Mouse (Mus musculus) spleen, postnatal 36 days (tissue): ENCODE results near the gene Wfdc5.

Source experiments
- DNase-seq, 2 experiments: peaks; one replicate each; pipeline ENCODE4 v3.0.0; 2022; ENCODE audit warnings: low spot score in 2 of 2, mixed read lengths in 1 of 2

The Wfdc5 gene

DNA sequence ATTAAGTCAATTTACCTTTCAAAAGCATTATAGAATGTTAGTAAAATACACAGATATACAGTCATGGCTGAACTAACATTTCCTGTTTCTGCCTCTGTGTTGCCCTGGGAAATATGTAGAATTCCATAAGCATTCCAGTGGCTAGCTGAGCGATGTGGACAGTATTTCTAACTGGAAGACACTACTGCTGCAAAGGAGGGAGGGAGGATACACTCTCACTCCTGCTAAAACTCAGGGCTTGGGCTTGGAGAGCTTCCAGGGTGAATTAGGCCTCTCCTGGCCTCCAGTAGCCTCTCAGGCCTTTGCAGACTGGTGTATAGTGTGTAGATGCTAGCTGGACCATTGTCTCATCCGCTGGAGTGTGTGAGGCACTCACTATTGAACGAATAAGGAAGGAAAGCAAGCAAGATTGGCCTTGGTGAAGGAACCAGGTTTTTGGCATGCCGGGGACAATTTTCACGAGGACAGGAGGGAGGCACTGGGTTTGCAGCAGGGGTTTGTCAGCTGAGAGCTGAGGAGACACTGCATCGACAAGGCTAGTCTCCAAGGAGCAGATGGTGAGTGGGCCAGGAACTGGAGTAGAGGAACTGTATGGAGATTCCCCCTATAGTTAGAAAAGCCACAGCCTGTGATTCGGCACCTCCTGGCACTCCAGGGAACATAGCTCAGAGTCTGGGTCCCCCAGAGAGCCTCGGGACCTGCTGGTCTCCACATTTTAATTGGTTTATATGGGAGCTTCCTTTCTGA is 7.7 kb downstream of the Wfdc5 start:
- no peak for DNase-seq

DNA sequence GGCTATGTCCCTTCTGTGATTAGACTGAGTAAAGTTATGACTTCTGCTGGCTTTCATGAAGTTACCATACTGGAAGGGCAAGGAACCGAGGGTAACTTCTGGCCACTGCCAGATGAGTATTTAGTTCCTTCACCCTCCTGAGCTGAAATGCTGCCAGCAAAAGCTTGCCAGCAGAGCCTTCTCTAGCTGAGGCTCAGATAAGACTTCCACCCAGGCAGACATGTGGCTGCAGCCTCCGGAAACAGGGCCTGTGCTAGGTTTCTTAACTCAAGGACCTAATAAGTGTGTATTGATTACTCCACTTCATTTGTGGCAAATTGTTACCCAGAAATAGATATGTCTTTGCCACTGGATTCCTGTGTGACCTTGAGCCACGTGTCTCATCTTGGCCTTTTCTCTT is 9.1 kb downstream of the Wfdc5 start:
- DNase-seq, result no peak

DNA sequence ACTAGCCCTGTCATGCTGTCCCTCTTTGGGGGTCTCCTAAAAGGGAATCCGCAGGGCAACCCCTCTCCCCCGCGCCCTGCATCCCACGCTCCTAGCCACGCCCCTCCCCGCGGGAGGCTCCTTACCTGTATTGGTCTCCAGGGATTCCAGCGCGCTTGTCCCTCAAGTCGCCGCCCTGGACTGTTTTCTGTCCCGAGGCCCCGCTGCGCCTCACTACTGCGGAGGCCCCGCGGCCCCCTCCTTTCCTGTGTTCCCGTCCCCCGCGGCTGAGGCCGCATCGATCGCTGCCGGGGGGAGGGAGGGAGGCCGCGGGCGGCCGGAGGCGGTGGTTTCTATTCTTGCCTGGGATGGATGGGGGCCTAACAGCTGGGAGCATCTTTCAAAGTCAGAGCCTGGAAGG is 11.6 kb downstream of the Wfdc5 start, which contains the start of gene Kcns1:
Gene Kcns1, minus strand, starts transcription at position 212 of the 400 bp plus-strand sequence.
- no peak for DNase-seq

DNA sequence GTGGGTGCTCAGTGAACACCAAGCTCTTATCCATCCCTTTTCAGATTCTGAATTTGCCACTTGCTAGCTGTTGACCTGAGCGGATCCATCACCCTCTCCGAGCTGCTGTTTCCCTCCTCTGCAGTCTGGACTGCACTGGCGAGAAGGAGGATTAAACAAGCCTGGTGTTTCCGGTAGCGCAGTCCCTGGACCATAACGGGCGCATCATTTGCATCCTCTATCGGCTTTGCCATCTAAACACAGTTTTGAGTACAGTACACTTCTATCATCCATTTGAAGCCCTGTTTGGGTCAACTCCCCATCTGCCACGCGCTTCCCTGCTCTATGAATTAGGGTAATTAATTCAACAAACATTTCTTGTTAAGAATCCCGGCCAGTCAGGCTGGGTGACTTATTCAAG is 12.2 kb downstream of the Wfdc5 start:
- DNase-seq, result no peak

DNA sequence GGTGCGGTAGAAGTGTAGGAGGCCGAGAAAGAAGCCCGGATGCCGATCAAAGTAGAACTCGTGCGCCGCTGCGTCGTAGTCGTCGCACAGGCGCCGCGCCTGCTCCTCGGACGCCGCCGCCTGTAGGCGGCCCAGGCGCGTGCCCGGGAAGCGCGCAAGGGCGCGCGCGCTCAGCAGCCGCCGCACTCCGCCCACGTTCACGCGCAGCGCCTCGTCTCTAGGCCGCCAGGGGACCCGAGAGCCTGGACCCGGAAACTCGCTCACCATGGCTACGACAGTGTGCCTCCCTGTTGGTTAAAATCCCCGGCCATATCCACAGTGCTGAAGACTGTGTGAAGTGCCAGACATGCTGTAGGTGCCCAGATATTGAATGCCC is 14.0 kb downstream of the Wfdc5 start:
- DNase-seq, result no peak

DNA sequence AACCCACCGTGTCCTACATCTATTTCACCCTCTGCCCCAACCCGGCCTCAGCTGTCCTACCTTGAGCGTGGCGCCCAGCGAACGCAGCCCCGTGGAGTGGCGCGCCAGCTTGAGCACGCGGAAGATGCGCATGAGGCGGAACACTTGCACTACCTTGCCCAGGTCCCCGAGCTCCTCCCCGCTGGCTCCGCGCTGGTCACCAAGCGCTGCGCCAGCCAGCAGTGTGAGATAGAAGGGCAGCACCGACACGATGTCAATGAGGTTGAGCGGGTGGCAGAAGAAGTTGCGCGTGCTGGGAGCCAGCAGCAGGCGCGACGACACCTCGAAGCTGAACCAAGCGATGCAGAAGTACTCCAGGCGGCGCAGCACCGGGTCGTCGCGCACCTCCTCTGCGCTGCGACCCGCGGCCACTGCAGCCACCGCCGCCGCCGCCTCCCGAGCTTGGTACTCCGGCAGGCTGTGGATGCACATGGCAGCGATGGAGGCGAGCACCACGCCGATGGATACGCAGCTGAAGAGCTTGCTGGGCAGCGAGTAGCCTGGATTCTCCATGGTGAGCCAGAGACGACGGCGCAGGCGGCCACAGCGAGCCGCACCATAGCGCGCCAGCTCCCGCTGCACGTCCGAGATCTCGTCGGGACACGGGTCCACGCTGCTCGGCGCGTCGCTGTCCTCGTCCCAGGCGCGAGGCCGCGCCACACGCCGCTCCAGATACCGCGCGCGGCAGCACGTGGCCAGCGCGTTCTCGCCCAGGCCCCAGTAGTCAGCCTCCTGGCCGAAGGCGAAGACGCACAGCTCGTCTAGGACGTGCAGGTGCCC is 14.6 kb downstream of the Wfdc5 start:
- DNase-seq, result no peak

DNA sequence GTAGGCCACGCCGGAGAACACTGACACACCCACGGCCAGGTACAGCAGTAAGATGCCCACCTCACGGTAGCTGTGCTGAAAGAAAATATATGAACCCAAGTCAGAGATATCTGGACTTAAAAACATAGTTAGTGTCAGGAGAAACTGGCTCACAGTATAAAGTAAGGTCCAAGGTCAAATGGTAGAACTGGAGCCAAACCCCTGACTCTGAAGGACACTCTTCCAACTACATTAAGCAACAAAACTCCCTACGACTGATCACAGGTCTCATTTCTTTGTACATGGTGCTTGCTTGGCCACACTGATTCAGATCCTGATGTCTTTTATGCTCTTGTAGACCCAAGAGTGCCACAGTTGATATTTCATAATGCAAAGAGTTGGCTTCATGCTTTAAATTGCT is 17.6 kb downstream of the Wfdc5 start:
- DNase-seq, result no peak

DNA sequence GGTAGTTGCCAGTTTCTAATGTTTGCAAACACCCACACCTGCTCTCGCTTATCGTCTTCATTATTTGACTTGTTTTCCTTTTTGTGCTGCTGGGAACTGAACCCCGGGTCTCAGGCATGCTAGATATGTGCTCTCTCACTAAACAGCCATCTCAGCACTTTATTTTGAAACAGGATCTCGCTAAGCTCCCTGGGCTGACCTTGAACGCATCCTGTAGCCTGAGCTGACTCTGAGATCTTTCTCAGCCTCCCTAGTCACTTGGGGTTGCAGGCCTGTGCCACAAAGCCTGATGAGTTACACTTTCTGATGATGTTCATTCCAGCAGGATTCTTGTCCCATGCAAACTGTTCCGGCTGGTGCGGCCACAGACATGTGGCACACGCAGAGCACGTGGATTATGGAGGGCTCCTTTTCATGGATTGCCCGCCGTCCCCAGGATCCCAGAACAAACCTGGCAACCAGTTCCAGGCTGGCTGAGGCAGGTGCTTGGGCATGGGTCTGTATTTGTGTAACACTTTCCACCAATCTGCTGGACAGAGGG is 21.0 kb downstream of the Wfdc5 start:
- no peak for DNase-seq

DNA sequence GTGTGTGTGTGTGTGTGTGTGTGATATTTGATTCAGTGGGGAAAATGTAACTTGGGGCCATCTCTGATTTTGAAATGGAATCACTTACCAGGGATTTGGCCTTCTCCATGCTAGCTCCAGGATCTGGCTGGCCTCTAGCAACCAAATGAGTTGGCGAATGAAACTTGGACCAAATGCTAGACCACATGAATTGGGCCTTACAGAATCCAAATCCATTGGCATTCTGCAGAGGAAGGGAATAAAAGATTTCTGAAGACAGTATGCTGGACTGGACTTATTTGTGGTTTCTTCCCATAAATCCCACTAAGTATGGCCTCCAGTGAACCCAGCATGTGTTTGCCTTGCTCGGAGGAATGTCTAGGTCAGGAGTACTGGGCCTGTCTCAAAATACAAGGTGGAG is 23.7 kb downstream of the Wfdc5 start:
- DNase-seq, result no peak

DNA sequence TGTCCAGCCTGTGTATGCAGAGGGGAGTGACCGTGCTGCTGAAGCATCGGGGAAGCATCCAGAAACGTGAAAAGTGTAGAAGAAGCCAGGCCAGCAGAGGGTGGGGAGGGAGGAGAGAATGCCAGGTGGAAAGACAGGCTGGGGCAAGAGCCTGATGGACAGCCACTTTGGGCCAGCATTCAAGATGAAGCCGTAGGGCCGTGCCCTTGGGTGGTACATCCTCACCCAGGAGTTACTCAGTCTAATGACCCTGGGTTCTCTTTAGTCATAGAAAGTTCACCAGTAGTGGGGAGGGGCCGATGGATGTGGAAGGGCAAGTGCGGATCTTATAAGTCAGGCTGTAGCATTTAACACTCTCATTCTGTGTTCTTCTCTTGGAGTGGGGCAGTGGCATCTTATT is 26.4 kb downstream of the Wfdc5 start:
- DNase-seq, result no peak

DNA sequence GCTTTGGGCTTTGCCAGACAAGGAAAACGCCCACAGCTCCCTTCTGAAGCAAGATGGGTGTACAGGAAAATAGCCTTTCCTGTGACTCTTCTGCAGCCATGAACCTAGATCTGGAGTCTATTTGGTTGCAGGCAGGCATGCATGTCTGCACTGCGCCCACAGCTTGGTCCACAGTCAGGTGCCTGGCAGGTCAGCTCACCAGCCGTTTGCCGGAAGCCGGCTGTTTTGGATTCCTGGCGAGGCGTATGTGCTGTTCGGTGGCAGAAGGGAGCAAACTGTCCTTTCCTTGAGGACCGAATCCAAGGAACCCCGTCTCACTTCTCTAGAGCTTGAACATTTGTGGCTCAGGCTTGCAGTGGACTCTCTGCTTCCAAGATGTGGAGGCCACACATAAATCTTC is 28.5 kb downstream of the Wfdc5 start:
- no peak for DNase-seq

DNA sequence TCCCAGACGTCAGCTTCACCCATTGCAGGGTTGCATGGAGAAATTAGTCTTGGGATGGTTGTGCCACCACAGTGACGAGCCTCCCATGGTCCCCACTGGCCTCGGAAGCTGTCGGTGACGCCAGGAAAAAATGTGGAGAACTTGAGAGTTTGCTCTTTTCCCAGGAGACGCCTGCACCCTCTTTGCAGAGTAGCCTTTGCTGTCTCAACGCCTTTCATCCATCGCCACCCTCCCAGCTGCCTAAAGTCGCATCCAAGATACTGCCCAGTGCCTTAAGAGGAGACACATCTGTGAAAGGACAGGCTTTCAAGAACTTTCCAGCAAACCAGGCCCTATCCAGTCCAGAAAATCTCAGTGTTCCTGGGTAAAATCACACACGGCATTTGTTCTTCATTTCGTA is 30.2 kb downstream of the Wfdc5 start:
- no peak for DNase-seq

DNA sequence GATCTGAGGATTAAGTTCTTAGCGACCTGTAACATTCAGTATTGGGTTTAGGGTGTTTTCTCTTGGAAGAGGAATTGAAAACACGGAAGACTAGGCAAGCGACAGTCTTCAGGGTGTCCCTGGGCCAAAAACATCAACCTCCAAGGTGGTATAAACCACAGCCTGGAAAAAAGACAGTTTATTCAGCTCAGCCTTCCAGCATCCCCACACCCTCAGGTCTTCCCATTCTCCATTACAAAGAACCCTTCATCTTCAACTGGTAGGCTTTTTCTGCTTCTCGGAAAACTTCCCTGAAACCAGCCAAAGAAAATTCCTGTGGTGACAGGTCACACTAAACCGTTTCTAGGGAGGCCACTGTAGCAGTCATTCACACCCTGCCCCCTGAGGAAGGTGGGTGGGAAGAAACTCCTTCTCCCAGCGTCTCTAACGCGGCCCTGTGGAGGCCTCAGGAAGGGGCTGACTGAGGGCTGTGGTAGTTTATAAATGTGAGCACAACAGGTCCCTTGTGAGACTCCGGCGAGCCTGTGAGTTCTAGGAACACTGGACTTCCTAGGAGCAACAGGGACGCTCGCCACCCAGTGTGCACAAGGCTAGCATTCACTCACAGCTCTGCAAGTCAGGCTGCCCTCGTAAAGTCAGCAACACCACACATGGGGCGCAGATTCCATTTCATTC is 32.3 kb downstream of the Wfdc5 start:
- DNase-seq, result no peak

DNA sequence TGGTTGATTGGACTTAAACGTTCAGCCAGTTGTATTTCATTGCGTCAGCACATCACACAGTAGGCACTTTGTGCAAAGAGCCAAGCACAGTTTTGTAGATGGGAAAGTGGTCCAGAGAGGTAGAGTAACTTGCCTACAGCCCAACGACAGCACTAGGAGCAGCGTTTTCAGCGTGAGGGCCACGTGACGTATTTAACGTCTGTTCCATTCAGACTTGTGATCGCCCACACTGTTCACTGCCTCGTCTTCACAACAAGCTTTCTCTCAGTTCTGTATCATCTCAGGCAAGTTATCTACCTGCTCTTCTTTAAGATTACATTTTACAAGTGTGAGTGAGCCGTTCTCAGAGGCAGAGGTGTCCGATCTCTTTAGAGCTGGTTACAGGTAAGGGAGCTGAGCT is 36.0 kb downstream of the Wfdc5 start:
- no peak for DNase-seq

DNA sequence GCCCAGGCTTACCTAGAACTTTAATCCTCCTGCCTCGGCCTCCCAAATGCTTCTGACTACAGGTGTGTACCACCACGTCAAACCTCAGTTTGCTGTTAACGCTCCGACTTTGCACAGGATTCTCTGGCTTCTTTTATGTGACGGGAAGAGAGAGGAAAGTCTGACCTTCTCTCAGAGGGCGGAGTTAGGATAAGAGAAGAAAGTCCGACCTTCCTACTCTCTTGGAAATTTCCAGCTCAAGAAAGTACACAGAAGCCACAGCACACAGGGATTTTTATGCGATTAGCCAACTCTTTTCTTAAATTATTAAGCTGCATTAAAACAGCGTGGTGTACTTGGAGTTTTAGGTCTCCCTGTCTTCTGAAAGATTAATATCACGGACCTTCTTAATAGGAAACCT is 38.0 kb downstream of the Wfdc5 start:
- DNase-seq, result no peak

DNA sequence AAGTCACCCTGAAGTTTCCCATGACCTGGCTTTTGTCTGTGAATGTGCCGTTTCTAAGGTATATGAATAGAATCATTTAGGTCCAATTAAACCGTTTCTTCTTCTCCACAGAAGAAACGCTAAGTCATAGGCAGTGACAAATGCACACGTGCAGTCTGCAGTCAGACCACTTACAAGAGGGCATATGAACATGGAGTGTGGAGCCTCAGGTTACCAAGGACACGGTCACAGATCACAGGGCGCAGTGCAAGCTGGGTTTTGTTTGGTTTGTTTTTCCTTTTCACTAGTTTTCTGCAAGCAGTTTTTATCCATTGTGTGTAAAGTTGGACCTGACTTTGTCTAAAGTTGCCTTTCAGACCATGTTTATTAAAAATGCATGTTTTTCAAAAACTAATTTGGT is 38.5 kb downstream of the Wfdc5 start:
- no peak for DNase-seq

DNA sequence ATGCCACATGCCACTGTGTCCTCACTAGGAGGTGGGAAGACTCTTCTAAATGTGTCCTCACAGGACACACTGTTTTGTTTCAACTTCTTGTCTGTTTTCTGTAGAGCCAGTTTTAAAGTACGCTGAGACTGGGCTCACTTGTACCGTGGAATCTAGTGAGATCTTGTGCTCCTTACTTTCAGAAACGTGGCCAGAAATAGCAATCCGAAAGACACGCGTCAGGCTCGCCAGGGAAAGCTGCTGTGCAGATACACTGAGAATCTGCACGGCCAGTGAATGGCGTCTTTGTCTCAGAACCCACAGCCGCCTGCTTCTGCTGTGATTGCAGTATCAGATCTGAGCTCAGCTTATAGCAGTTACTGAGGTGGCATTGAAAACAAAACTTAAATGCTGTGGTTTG is 40.5 kb downstream of the Wfdc5 start:
- DNase-seq, result no peak

DNA sequence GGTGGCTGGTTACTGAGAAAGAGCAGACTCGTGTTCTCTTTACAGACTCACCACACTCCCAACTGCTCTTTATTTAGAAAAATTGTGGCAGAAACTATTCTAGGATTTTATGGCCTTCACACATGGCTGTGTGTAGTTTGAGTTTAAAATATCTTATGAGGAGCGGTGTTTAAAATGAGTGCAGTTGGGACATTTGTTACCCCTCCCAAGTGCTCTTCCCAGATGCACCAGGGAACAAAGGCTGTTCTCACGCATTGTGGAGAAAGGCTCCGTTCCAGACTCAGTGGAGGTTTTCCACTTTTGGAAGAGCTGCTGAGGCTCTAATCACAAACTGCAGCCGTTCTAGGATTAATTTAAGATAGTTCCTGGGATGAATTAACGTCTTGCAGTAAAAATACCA is 44.8 kb downstream of the Wfdc5 start:
- DNase-seq, result no peak

DNA sequence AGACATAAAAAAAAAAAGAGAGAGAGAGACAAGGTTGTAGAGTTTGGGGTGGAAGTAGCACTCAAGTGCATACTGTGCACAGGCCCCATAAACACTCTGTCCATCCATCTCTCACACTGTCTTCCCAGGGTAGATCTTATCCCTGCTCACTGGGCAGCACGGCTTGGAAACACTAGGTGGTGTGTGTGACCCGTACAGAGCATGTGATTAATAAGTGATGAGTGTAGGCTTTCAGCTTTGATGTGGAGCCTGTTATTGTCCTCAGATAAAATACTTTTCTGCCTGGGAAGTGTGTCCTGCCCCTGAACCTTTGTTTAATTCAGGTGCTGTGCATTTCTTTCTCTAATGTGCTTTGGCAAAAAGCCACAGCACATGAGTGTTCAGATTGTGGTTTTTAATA is 46.1 kb downstream of the Wfdc5 start:
- DNase-seq, result no peak

DNA sequence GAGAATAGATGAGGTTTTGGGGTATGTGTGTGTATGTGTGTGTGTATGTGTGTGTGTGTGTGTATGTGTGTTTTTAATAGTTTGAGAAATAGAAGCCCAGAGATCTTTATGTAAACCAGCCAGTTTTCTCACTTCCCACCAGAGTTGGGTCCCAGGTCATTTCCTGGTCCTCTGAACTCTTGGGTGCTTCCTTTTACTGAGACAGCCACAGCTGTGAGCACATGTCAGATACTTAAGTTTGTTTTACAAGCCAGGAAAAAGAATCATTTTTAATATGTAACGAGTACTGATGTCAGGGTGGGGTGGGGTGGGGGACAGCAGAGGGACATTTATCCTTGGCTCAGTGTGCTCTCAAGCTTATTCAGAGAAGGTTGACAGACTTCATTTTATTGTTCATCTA is 47.2 kb downstream of the Wfdc5 start:
- DNase-seq, result no peak

DNA sequence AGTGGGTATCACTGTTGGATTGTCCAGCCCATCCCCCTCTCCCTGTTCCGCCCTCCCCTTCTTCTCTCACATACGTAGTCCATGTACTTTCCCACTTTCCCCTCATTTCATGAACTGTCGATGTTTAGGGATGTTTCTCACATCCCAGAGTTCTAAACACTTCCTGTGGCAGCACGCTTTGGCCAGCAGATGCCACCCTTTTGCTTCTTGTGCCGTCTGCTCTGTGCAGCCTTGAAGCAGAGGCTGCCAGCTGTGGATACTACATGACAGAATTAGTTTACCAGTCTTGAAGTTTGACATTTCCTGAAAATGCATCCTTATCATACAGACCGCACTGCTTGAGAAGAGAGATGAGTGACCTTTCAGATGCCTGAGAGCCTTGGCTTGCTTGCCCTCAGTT is 48.0 kb downstream of the Wfdc5 start:
- no peak for DNase-seq

DNA sequence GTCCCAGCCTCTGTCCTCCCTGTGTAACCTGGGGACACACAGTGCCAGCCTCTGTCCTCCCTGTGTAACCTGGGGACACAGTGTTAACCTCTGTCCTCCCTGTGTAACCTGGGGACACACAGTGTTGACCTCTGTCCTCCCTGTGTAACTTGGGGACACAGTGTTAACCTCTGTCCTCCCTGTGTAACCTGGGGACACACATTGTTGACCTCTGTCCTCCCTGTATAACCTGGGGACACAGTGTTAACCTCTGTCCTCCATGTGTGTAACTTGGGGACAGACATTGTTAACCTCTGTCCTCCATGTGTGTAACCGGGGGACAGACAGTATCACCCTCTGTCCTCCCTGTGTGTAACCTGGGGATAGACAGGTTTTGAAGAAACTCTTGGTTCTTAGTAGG is 51.0 kb downstream of the Wfdc5 start:
- DNase-seq, result no peak
